Mouse (Mus musculus) forelimb bud, embryonic 11.5 days (tissue): ENCODE data around the gene Zfp619.
"Not testable (repeated sequence)": the region's sequence is repeated elsewhere in the genome, so short reads cannot be mapped to it uniquely, and the experiment has no call there.

Source experiments
- DNase-seq: peaks from one replicate; pipeline ENCODE4 v3.0.0-alpha.2; 2012; ENCODE audit warnings: low read depth, low spot score

Zfp619 gene

DNA sequence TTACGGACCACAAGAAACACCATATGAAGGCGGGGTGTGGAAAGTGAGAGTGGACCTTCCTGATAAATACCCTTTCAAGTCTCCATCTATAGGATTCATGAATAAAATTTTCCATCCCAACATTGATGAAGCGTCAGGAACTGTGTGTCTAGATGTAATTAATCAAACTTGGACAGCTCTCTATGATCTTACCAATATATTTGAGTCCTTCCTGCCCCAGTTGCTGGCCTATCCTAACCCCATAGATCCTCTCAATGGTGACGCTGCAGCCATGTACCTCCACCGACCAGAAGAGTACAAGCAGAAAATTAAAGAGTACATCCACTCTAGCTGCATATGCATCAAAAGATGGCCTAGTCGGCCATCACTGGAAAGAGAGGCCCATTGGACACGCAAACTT, 71.5 kb downstream of the Zfp619 start:
- DNase-seq = not testable (repeated sequence)
